Mouse (Mus musculus) liver, postnatal 0 days (tissue): ENCODE results near the gene Adarb1.
A peak's percentile ranks its signal among the peaks of the same experiment; 100 is the strongest.

ENCODE experiments used
- CTCF ChIP-seq: sonication (generic); IDR thresholded peaks from 2 replicates; pipeline ENCODE4 v1.5.1; 2016; ENCODE audit warnings: antibody characterized with exemption, low read depth
- EP300 ChIP-seq: IDR thresholded peaks from 2 replicates; pipeline ENCODE4 v1.6.1; 2016; ENCODE audit warnings: antibody characterized with exemption, low read depth, mild to moderate bottlenecking

- TF ChIP-seq CTCF (peak; percentile 97), EP300 (no peak)
Measured at GRCm38 (mm10) chr10:77252790-77253189, 165.3 kb downstream of the Adarb1 start.
